Mouse (Mus musculus) layer of hippocampus, adult 18-20 months (tissue): ENCODE data around the gene Rdh16. TPM values are rescaled to one million over a fixed set of nuclear protein-coding genes. Genes with fewer than 3 reads are reported as not detected.

Source experiments
- total RNA-seq, 2 experiments: library from RNA; stranded (reverse); gene quantifications; 2 replicates each; pipeline ENCODE4 v1.2.3; 2021

The Rdh16 gene
- total RNA-seq, 2 experiments from 2014 or later, result 0.35 TPM; not detected in 1

Other genes starting within 250 kb of the Rdh16 start
- 100 to 1,000 TPM; 284 to 294 TPM for gene Lrp1, start 180.0 kb upstream of the Rdh16 start, total RNA-seq
- 1 to 10 TPM; 5.7 to 7.3 TPM for gene Stat6, start 158.2 kb upstream of the Rdh16 start, total RNA-seq
- 1 to 10 TPM; 6.6 to 6.7 TPM for gene Nemp1, start 134.3 kb upstream of the Rdh16 start, total RNA-seq
- gene Nab2, start 132.6 kb upstream of the Rdh16 start, total RNA-seq, result 10 to 100 TPM; 54.8 to 55.6 TPM
- 1 to 10 TPM in 1 of 2 experiments, under 1 TPM in 1; 0.79 to 1.7 TPM for gene Myo1a, start 96.0 kb upstream of the Rdh16 start, total RNA-seq
- 1 to 10 TPM; 3.8 to 6.9 TPM for gene Tac2, start 76.7 kb upstream of the Rdh16 start, total RNA-seq
- gene Zbtb39, start 61.6 kb upstream of the Rdh16 start, total RNA-seq, result 10 to 100 TPM; 11.2 to 11.8 TPM
- gene Gpr182, start 49.4 kb upstream of the Rdh16 start, total RNA-seq, result 1 to 10 TPM in 1 of 2 experiments, under 1 TPM in 1; 0.99 to 1.2 TPM
- under 1 TPM in 1 of 2 experiments, not detected in 1; 0.15 TPM for gene Rdh1, start 41.4 kb upstream of the Rdh16 start, total RNA-seq
- gene Rdh16f1, start 41.4 kb upstream of the Rdh16 start, total RNA-seq, result not detected
- under 1 TPM; 0.35 to 0.43 TPM for gene Rdh9, start 24.8 kb upstream of the Rdh16 start, total RNA-seq
- gene Rdh19, start 48.8 kb downstream of the Rdh16 start, total RNA-seq, result not detected
- gene Rdh16f2, start 65.3 kb downstream of the Rdh16 start, total RNA-seq, result not detected
- not detected for gene Rdh7, start 87.7 kb downstream of the Rdh16 start, total RNA-seq
- not detected for gene Sdr9c7, start 97.4 kb downstream of the Rdh16 start, total RNA-seq
- not detected for gene Hsd17b6, start 206.5 kb downstream of the Rdh16 start, total RNA-seq
- 1 to 10 TPM; 6.8 to 7.4 TPM for gene Prim1, start 214.0 kb downstream of the Rdh16 start, total RNA-seq
- 100 to 1,000 TPM; 338 to 356 TPM for gene Naca, start 234.4 kb downstream of the Rdh16 start, total RNA-seq